Mouse (Mus musculus) olfactory bulb, adult 2 months (tissue): Measurements from ENCODE around the gene Arhgef1.

Source experiments
- CTCF ChIP-seq: fragments of 200-500 bp; IDR thresholded peaks from 2 replicates; pipeline ENCODE4 v1.5.1; 2012; ENCODE audit warnings: low read depth, mild to moderate bottlenecking, low read length, moderate library complexity; ENCODE audit not compliant: insufficient read depth
- POLR2A ChIP-seq: fragments of 200-500 bp; IDR thresholded peaks from 2 replicates; pipeline ENCODE4 v1.6.1; 2012; ENCODE audit warnings: mild to moderate bottlenecking, low read depth, low read length, moderate library complexity; ENCODE audit not compliant: insufficient read depth

GRCm38 (mm10) chr7:24912480-24912879 is 9.8 kb downstream of the Arhgef1 start:
- TF ChIP-seq CTCF (no peak), POLR2A (no peak)
